7 mouse cellular contexts compared by ENCODE assay signal in genomic region chr13:94359282-94359920, GRCm38 (mm10). TPM values are rescaled to one million over a fixed set of nuclear protein-coding genes. Genes with fewer than 3 reads are reported as not detected.
DNase-seq lines count a peak whose midpoint lies in the region; ATAC-seq and TF ChIP-seq lines count a peak whose summit lies in the region.

No protein-coding gene starts in this region.

- TF ChIP-seq CTCF in embryonic fibroblast, embryonic 13.5 days (IDR thresholded peaks at IDR 0.05; ENCODE audit: borderline replicate concordance, insufficient read depth, low read length): no peak

- H3K9me3 ChIP-seq in lung, embryonic 16.5 days (ENCODE audit: control insufficient read depth, low read length): no peaks in the 10 kb centered on the region; the same call in 1 of the 2 replicates
- no peaks in the 10 kb centered on the region for H3K9me3 ChIP-seq in limb, embryonic 14.5 days (ENCODE audit: control insufficient read depth, low read length)

- ATAC-seq in lung, embryonic 16.5 days (ENCODE audit: low read depth): no peak
- ATAC-seq in limb, embryonic 14.5 days (ENCODE audit: low FRiP score, low read depth): no peak

- H3K9ac ChIP-seq in lung, embryonic 16.5 days (ENCODE audit: low read length): peak overlapping the region; percentile 91
- peak overlapping the region; percentile 80 for H3K9ac ChIP-seq in limb, embryonic 14.5 days (ENCODE audit: low read depth, low read length, severe bottlenecking)

- TF ChIP-seq POLR2A in embryonic fibroblast, embryonic 13.5 days (IDR thresholded peaks at IDR 0.05; ENCODE audit: low read depth, low read length): no peak
- TF ChIP-seq POLR2A in limb, embryonic 14.5 days (IDR thresholded peaks at IDR 0.05; ENCODE audit: borderline replicate concordance, extremely low read depth, insufficient read depth, insufficient read length): no peak

- peak overlapping the region; percentile 85 for H3K4me2 ChIP-seq in lung, embryonic 16.5 days (ENCODE audit: low read depth, low read length)
- peak overlapping the region; percentile 76 for H3K4me2 ChIP-seq in limb, embryonic 14.5 days (replicated peaks; ENCODE audit: low read depth, low read length, severe bottlenecking)

- 14% methylated on average over 25 of the region's 25 CpGs for WGBS in lung, embryonic 16.5 days
- WGBS in limb, embryonic 14.5 days: 17% methylated on average over 23 of the region's 25 CpGs

- H3K4me1 ChIP-seq in lung, embryonic 16.5 days (replicated peaks; ENCODE audit: control insufficient read depth, insufficient read depth, low read length): peaks cover 13% of the 10 kb centered on the region
- H3K4me1 ChIP-seq in embryonic fibroblast, embryonic 13.5 days (ENCODE audit: control insufficient read depth, insufficient read depth, low read length): no peaks in the 10 kb centered on the region
- H3K4me1 ChIP-seq in limb, embryonic 14.5 days (ENCODE audit: control insufficient read depth, insufficient read depth, low read length): peaks cover 12% of the 10 kb centered on the region

- peak overlapping the region; percentile 95 for H3K4me3 ChIP-seq in lung, embryonic 16.5 days (ENCODE audit: low read length)
- peak overlapping the region; percentile 90 for H3K4me3 ChIP-seq in embryonic fibroblast, embryonic 13.5 days (ENCODE audit: insufficient read depth, low read length)
- peak overlapping the region; percentile 78 for H3K4me3 ChIP-seq in limb, embryonic 14.5 days (replicated peaks; ENCODE audit: low read length)

- DNase-seq in lung, postnatal 4 days: no peak
- no peak for DNase-seq in limb, embryonic 14.5 days (ENCODE audit: low spot score)
- DNase-seq in splenic B cell, adult 2 months (ENCODE audit: low read depth, low spot score): peak; percentile 52
- no peak for DNase-seq in left cerebral cortex, adult 11 months (ENCODE audit: low spot score)
- DNase-seq in cerebellum, postnatal 36 days: no peak

- no peaks in the 10 kb centered on the region for H3K27me3 ChIP-seq in lung, embryonic 16.5 days (ENCODE audit: control insufficient read depth, insufficient read depth, low read depth, low read length)
- H3K27me3 ChIP-seq in limb, embryonic 14.5 days (ENCODE audit: control insufficient read depth, insufficient read depth, low read length): no peaks in the 10 kb centered on the region
- H3K27me3 ChIP-seq in splenic B cell, adult 2 months (ENCODE audit: control insufficient read depth, insufficient read depth, low read length, poor library complexity, severe bottlenecking): no peaks in the 10 kb centered on the region

- H3K27ac ChIP-seq in lung, embryonic 16.5 days (ENCODE audit: low read length): peak overlapping the region; percentile 98
- no peak overlapping the region for H3K27ac ChIP-seq in embryonic fibroblast, embryonic 13.5 days (ENCODE audit: insufficient read depth, low read length)
- peak overlapping the region; percentile 88 for H3K27ac ChIP-seq in limb, embryonic 14.5 days (replicated peaks; ENCODE audit: low read depth, low read length)

- H3K36me3 ChIP-seq in lung, embryonic 16.5 days (ENCODE audit: control insufficient read depth, insufficient read depth, low read length): no peaks in the 10 kb centered on the region; the same call in 1 of the 2 replicates
- 0 out of 2 replicates have a peak, but pooled peaks cover 5% of the 10 kb centered on the region for H3K36me3 ChIP-seq in limb, embryonic 14.5 days (ENCODE audit: control insufficient read depth, insufficient read depth, low read length)
- no peaks in the 10 kb centered on the region for H3K36me3 ChIP-seq in splenic B cell, adult 2 months (ENCODE audit: control insufficient read depth, insufficient read depth, low read length, poor library complexity, severe bottlenecking)

RNA-seq across cellular contexts. Expression of gene Ap3b1, which starts 0.6 kb away (rescaled TPM):
- polyA plus RNA-seq in lung, embryonic 16.5 days (2015; fragmentation: Nextera tagmentation; extraction: Ambion mirVana): 41.0 and 42.5 TPM in 2 replicates
- polyA plus RNA-seq in embryonic fibroblast, embryonic 13.5 days (2011; ENCODE audit: insufficient read length, low read depth, missing spikeins): 72.7 and 73.0 TPM in 2 replicates
- polyA plus RNA-seq in limb, embryonic 14.5 days (2012; rRNA removed): 45.3 and 54.5 TPM in 2 replicates
- polyA plus RNA-seq in limb, embryonic 14.5 days (2014; fragmentation: Nextera tagmentation; extraction: Ambion mirVana): 41.6 and 42.2 TPM in 2 replicates
